Mouse (Mus musculus) frontal cortex, adult (tissue): ENCODE data around the gene Eif2d.

Experiments used
- ATAC-seq: cut with Nextera tagmentation; 2 replicates; pipeline ENCODE4 v1.9.2; 2017; ENCODE audit warnings: mild to moderate bottlenecking, moderate library complexity, mixed read lengths; ENCODE audit not compliant: low TSS enrichment

The Eif2d gene

DNA sequence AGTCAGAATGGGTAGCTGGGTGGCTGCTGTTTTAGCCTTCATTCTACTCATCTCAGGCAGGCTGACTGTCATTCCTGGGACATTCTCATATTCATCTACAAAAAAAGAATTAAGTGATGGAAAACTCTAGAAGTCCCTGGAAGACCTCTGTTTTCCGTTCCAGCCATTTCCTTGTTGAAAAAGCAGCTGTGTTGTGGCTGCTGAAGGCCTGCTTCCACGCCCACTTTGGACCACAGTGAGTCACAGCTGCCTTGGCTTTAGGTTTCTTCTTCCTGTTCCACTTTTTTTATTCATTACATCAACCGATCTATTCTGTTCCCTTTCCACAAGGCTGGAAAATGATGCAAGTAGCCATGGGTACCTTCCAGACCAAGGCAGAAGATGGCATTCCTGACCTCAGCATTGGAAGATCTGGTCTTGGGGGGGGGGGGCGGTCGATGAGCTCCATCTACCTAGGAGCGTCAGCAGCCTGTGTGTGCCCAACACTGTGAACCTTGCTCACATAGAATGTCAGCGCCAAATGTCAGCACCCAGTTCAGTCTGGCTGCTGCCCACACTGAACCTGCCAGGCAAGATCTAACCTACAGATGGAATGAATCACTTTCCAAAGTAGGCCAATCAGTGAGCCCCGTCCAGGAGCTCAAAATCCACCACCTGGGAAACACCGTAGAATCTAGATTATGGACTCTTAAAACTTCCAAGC lies 31.4 kb downstream of the Eif2d start:
- peak; percentile 33 for ATAC-seq

DNA sequence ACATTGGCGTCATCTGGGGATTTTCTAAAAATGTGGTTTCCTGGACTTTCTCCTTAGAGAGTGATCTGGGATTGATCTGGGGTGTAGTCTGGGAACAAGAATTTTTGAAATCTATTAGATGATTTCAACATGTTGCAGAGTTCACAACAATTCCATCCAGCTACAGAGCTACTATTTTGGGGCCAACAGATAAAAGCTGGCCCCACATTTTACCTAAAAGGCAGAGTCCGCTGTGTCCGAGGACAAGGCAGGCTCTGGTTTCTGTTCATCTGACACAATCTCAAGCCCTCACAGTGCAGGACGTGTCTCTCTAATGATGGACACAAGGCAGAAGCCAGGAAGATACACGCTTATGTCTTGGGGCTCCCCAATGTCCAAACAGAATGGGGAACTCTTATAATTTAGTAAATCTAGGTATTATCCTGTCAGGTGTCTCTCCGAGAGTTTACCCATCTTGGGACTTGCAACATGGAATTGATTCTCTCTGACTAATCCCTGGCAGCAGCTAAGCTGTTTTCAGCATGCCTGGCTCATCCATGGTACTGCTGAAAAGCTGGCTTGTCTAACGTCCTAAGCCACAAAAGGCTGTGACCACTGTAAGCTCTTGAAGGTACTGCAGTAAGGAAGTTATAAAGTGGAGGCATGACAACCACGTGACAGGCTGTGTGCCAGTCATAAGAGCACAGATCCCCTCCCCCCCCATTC lies 32.1 kb downstream of the Eif2d start:
- no peak for ATAC-seq

DNA sequence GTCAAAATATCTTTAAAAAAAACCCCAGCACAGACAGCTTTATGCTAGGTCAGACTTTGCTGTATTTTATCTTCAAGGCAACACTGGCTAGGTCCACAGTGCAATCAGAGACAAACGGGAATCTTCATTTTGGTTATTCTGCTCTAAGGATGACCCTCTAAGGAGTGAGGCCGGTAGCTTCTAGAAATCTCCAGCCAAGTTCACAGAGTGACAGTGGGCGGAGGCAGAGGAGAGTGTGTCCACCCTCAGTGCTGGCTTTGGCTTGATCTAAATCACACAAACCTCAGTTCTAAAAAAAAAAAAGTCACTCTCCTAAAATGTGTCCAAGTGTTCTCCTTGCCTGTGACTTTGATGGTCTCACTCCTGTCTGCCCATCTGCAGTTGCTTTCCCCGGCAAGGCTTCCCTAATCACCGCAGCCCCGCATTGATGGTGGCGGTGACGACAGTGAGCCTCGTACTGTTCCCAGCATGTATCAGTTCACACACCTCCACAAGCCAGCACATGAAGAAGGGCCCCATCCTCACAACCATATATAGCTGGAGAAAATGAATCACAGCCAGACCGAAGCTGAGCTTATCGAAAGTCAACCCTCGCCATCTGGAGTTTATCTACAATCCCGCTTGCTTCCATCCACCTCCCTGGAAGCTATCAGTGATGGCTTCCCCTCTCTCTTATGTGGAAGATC lies 33.0 kb downstream of the Eif2d start:
- ATAC-seq = peak; percentile 60

DNA sequence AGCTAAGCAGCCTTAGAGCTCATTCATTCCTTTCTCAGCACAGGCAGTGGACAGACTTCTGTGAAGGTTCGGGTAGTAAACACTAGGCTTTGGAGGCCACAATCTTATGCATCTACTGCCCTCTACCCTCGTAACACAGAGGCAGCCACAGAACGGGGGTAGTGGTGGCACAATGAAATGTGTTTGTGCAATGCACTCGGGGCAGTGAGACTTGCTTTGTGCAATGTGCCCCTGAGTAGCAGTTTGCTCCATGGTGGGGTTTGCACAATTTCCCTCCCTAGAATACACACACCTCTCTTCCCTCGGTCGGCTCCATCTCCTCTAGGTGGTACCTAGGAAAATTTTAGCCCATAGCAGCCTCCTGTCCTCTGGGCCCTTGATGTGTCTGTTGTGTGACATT lies 34.0 kb downstream of the Eif2d start:
- ATAC-seq = no peak

DNA sequence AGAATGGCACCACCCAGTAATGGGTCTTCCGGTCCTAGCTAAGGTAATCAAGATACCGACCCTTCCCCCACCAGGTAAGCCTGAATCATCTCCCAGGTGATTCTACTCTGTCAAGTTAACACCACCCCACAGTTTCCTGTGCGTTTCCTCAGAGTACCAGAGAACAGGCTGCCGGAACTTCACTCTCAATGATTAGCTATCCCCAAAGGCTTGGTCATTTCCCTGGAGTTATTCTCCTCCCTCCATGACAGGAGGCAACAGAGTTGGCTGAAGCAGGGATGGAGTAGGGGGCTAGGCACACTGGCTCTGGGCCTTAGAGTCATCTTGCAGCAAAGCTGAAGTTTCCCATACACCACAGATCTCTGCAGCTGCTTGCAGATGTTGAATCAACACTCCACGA lies 34.9 kb downstream of the Eif2d start:
- ATAC-seq = no peak

DNA sequence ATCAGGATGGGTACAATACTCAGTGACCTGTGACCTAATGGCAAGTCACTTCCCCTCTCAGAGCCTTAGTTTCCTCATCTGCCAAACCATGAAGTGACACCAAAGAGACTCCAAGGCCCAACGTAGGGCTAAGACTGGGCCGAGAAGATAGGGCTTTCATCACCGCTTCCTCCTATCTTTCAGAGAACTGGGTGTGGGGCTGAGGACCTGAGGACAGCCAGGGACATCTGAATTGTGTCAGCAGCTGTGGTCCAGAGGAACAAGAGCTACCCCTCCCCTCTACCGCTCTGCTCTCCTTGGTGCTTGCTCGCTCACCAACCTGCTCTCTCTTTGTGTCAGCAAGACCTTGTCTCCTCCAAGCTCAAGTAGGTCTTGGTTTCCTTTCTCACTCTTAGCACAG lies 35.7 kb downstream of the Eif2d start:
- no peak for ATAC-seq

DNA sequence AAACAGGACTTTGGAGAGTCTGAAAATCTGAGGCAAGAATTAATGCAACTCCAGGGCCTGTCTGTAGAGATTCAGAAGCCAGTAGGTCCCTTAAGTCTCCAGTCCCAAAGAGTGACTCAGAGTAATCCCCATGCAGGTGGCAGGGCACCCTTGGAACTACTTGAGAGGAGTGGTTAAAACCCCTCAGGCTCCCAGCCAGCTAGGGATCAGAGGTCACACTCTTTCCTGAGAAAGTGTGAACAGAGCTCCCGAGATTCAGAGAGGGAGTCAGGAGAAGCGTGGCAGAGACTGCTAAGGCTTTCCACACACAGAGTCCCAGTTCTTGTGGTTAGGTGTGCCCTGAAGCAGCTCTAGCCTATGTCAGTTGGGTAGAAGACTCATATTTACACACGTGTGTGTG lies 40.8 kb downstream of the Eif2d start:
- ATAC-seq = no peak

DNA sequence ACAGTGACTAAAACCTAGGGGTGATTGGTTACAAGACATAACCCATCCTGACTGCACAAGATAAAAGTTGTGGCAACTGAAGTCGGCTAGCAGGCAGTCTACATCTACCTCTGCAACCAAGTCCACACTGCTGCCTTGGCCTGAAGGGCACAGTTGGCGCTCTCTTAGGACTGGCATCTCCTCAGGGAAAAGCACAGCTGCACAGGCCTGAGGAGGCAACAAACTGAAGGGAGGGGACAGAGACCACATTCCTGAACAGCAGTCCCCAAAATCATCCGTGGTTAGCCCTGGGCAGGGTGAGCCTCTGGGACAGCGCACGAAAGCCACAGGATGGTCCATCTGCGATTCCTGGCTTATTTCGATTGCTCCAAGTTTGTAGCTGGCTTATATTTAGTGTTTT lies 42.7 kb downstream of the Eif2d start:
- ATAC-seq = no peak

DNA sequence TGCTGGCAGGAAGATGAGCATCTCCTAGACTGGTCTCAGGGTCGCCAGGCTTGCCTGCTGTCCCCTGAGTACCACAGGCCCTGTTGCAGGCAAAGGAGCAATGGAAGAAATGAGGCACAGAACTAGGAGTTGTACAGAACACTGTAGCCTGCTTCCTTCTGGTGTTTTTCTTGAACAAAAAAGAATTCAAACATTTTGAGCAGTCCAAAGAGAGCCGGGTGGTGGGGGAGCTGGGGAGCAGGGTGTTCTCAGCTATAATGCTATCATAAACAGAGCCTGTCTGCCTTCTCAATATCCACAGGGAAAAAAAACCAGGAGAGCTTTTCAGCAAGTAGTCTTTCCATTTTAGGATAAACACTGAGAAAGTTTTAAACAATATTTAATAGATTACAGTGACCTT lies 43.1 kb downstream of the Eif2d start:
- peak; percentile 38; the same call in 1 of the 2 replicates for ATAC-seq

DNA sequence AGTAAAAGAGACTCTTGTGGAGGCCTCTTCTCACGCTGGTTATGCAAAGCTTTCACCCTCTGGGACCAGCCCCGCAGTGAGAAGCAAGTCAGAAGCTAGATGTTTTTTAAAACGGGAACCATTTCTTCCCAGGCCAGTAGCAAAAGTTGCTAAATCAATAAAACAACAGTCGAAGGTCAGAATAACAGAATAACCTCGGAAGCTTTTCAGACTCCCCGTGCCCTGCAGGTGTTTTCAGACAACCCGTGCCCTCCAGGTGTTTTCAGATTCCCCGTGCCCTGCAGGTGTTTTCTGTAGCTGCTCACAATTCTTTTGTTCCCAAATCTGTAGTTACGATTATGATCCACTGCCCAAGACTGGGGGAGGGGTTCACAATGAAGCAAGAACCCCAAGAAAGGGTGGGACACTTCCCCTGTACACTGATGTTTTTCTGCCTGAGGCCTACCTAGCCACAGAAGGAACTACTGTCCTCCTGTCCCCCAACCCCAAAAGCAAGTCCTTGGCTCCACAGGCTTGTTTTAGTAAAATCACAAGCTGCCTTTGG lies 45.5 kb downstream of the Eif2d start:
- ATAC-seq = no peak

DNA sequence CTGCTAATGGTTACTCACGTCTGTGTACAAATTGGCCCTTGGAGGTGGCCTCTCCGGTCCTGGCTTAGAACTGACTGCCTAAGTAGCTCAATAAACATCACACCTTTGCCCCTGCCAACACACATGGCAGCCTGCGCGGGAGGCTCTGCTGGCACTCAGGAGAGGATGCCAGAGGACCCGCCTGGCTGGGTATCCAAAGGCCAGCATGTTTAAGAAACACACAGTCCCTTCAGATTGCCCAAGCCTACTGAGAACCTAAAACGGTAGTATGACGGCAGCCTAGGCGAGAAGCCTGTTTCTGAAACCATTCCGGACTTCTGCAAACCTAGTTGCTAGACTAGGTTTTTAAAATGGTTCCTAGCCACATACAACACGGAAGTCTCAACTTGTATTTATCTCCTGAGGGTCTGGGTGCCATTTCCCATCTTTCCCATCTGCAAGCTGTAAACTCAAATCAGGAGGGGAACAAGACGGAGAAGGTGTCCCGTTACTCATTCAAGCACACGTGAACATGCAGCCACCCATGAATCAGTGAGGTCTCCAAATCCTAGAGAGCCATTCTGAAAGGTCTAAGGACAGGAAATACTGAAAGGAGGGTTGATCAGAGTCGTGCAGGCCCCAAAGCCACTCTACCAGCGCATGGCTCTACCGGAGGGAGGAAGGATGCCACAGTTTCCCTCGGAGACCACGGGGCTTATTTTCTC lies 46.3 kb downstream of the Eif2d start:
- no peak for ATAC-seq

DNA sequence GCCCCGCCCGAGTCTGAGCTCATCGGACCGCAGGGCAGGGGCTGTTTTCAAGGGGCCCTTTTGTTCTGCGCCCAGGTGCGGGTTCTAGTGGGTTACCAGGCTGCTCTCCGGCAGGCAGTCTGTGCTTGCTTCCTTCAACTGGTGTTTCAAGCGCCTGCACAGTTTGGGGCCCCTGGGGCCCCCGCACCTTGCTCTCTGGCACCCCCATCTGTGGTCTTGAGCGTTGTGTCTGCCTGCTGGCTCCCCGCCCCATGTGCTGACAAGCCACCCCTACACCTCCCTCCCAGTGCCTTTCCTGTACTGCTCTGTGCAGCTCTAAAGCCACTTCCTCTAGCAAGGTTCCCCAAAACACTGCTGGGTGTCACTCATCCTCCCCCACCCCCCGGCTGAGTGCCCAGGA lies 47.0 kb downstream of the Eif2d start:
- peak; percentile 21; the same call in 1 of the 2 replicates for ATAC-seq

DNA sequence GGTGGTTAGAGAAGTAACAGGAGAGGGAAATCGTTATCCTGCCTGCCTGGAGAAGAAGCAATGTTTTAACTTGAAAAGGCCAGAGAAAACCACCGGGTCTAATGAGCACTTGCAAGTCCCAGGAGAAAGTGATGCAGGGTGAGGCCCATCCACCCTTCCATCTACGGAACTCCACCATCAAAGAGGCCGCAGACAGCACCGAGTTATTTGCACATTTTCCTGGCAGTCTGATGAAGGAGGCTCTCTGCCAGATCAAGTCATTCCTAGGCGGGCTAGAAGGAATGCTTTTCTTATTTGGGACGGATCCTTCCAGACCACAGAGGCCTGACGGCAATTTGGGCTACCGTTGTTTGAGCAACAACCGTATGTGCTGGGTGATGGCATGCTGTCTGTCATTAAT lies 47.6 kb downstream of the Eif2d start:
- ATAC-seq = no peak

DNA sequence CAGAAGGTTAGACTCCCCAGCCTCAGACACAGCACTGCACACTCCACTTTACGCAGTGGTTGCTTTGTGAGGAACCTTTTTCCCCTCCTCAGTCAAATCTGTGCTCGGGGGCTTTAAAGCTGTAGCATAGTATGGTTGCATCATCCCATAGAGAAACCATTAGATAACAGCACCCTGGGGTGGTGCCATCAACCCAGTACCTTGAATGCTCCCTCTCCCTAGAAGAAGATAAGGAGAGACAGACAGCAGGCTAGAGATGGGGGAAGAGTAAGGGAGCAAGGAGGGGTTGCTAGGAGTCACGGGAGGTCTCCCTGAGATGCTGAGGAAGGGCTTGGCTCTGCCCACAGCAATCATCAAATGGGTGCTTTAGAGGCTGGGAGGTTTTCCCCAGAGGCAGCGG lies 48.4 kb downstream of the Eif2d start:
- no peak for ATAC-seq

DNA sequence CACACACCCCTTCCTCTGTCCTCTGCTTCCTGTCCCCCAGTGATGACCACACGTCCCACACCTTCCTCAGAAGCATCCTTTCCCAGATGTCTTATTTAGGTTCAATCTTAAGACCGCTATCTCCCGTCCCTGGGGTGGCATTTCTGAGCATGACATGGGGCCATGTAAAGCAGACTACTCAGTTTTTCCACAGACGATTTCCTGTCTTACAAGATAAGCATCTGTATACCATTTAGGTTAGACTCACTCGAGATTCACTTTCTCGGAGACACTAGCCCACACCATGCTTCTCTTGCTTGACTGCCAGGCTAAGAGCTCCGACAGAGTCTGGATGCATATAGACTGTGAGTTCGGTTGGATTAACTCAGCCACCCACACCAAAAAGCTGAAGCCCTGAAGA lies 51.5 kb downstream of the Eif2d start:
- ATAC-seq = no peak

DNA sequence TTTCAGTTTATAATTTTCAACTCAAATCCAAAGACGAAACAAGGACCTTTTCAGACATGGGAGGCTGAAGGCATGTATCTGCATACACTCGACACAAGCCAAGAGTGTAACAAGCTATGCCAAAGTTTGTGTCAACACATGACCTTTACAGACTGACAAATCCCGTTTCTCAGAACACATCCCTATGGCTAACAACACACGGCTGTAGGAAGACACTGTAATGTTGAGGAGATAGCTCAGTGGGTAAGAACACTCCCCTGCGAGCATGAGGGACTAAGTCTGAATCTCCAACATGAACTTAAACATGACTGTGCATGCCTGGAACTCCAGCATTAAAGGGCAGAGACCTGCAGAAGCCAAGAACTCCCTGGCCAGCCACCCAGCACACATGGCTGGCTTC lies 53.4 kb downstream of the Eif2d start:
- no peak for ATAC-seq

DNA sequence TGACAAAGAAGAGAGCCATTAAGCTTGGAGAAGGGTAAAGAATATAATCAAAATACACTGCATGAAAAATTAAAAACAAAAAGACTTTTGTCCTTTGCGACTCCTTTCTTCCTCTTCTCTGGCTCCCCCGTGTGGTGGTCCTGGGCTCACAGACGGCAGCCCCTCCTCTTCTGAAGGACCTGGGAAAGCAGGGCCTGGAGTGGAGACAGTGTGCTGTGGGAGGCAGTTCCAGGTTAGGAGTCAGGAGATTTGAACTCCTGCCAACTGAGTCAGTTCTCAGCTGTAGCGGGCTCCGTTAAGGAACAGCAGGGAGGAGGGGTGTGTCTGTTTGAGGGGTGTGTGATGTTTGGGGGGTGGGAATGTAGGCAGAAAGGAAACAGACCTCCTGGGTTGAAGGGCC lies 54.5 kb downstream of the Eif2d start:
- no peak for ATAC-seq

DNA sequence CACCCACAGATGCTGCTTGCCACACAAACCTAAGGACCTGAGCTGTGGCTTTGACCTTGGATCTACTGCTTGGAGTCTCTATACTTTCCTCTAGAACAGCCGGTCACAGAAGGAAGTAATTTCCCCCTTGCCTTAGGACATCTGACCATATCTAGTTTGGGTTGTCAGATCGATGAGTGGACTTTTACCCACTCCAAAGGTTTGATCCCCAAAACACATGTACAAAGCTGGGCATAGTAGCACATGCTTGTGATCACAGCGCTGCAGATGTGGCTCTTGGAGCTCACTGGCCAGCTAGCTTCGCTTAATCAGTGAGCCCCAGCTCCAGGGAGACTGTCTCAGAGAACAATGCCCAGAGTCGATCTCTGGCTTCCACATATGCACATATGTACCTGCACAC lies 55.1 kb downstream of the Eif2d start:
- ATAC-seq = no peak

DNA sequence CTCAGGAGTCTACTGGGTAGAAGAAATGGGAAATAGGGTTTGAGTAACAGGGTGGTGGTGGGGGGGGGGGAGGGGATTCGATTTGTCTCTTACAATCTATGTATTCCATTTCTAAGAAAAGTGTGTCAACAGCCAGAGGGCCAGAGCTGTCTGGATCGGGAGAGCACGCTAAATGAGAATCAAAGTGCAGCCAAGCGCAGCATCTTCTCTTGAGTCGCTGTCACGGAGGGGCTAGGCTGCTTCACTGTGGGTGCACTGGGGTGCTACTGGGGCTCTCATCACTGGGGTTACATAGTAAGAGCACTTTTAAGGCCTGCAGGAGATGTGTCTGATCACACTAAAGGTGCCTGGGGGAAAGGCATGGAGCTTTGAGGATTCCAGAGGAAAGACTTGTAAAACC lies 55.8 kb downstream of the Eif2d start:
- ATAC-seq = no peak

DNA sequence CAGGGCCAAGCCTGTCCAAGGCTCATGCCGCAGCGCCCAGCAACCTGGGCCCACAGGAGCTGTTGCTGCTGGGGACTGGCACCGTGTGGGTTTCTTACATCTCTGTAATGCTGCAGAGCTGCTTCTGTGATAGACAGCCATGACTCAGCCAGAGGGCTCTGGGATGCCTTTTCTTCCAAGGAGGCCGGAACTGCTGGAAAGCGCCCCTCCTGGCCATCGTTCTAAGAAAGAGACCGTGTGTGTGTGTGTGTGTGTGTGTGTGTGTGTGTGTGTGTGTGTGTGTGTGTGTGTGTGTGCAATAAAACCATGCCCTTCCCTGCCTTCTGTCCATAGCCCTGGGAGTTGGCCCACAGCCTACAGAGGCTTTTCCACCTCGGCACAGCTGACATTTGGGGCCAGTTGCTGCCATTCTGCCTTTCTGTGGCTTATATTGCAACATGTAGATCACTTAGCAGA lies 57.0 kb downstream of the Eif2d start:
- peak; percentile 66 for ATAC-seq

DNA sequence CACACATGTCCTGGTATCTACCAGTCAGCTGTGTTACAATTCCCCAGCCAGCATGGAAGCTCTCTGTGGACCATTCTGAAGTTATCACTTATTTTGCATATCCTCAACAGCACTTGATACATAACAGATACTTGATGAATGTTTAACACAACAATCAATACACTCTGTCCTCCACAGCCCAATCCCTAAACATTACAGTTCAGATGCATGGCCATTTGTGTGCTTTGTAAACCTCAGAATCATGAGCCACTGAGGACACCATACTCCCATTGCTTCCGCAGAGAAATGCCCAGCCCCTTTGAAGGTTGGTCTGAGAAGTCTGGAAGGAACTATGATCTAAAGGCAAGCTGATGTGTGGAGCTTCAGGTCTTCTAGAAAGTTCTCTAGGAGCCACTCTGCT lies 58.7 kb downstream of the Eif2d start:
- no peak for ATAC-seq

DNA sequence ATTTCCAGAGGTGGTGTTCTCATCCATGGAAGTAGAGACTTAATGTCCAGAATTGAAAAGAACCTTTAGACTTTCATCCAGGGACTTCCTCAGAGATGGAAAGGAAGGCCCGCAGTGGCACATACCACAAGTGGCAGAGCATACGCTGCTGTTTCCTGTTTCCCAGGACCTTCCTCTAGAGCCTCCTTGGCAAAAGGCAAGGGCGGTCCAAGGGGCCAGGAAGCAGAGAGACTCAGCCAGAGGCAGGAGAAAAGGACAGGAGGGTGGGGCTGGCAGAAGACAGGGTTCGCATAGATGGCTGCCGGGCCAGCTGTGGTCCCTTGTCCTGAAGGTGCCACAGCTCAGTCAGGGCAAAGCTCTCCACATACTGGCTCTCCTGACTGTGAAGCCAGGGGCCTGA lies 60.0 kb downstream of the Eif2d start:
- ATAC-seq = no peak
